Mouse (Mus musculus): ENCODE measurements around the gene Gipc2. TPM values are rescaled to one million over a fixed set of nuclear protein-coding genes. Genes with fewer than 3 reads are reported as not detected.

Gipc2 gene
- polyA plus RNA-seq, 1 experiment from 2014 or later, result 9.2 TPM

- Histone ChIP-seq H3K4me3 (no peak overlapping the region), H3K36me3 (peaks cover 29% of the 10 kb centered on the region), H3K27me3 (no peaks in the 10 kb centered on the region), H3K9ac (no peak overlapping the region), H3K27ac (no peak overlapping the region), H3K4me2 (no peak overlapping the region), H3K4me1 (replicated peaks) (no peaks in the 10 kb centered on the region), H3K9me3 (no peaks in the 10 kb centered on the region)
- WGBS, result 55% methylated on average over 9 of the region's 9 CpGs
- ATAC-seq (ENCODE audit: low FRiP score), result no peak
Measured at GRCm38 (mm10) chr3:152183522-152183921, 17.5 kb upstream of the Gipc2 start.

DNA sequence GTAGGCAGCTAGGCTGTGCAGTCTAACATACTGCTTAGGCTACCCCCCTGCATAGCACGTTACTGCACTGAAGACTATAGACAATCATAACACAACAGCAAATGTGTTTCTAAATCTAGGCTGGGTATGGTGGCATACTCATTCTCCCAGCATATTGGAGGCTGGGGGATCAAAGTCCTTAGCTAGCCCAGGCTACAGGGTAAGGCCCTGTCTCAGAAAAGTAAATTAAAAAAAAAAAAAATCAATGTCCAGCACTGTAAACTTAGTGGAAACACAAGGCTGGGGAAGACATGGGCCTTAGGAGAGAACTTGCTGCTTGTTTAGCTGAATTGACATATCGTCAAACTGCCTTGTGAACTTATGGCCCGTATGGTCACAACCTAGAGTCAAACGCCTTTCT is 14.6 kb upstream of the Gipc2 start:
- no peaks in the 10 kb centered on the region for H3K27me3 ChIP-seq
- H3K4me1 ChIP-seq (replicated peaks), result no peaks in the 10 kb centered on the region
- WGBS, result 92% methylated on average over 4 of the region's 4 CpGs
- no peak overlapping the region for H3K4me2 ChIP-seq
- H3K4me3 ChIP-seq, result no peak overlapping the region
- no peak overlapping the region for H3K27ac ChIP-seq
- H3K36me3 ChIP-seq, result peaks cover 22% of the 10 kb centered on the region
- H3K9ac ChIP-seq, result no peak overlapping the region
- H3K9me3 ChIP-seq, result no peaks in the 10 kb centered on the region
- no peak for ATAC-seq (ENCODE audit: low FRiP score)

GRCm38 (mm10) chr3:152179285-152179684 is 13.3 kb upstream of the Gipc2 start:
- Histone ChIP-seq H3K4me3 (no peak overlapping the region), H3K27me3 (no peaks in the 10 kb centered on the region)
- WGBS, result 43% methylated on average over 1 of the region's 1 CpGs

DNA sequence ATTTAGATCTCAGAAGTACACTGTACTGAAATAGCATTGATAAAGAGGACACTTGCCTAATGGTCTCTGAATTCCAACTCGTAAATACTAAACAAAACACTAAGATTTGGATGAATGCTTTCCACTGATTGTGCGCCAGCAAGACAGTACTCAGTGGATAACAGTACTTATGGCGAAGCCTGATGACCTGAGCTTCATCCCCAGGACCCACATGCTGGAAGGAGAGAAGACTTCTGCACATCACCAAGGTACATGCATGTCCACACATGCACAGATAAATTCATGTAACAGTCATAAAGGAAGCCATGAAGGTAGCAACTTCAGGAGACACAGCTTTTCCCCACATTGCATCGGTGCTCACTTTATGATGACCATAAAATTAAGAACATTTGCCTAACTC is 12.8 kb upstream of the Gipc2 start:
- Histone ChIP-seq H3K9me3 (no peaks in the 10 kb centered on the region), H3K4me3 (no peak overlapping the region), H3K27ac (no peak overlapping the region), H3K4me1 (replicated peaks) (no peaks in the 10 kb centered on the region), H3K4me2 (no peak overlapping the region), H3K36me3 (peaks cover 13% of the 10 kb centered on the region), H3K27me3 (no peaks in the 10 kb centered on the region), H3K9ac (no peak overlapping the region)
- 90% methylated on average over 4 of the region's 4 CpGs for WGBS
- ATAC-seq (ENCODE audit: low FRiP score), result no peak

More at GRCm38 (mm10) chr3:152179285-152179684, 13.3 kb upstream of the Gipc2 start:
- no peak overlapping the region for H3K27ac ChIP-seq
- peaks cover 13% of the 10 kb centered on the region for H3K36me3 ChIP-seq
- no peak overlapping the region for H3K4me2 ChIP-seq
- H3K9me3 ChIP-seq, result no peaks in the 10 kb centered on the region
- ATAC-seq (ENCODE audit: low FRiP score), result no peak
- no peaks in the 10 kb centered on the region for H3K4me1 ChIP-seq (replicated peaks)
- no peak overlapping the region for H3K9ac ChIP-seq

- Histone ChIP-seq H3K4me1 (replicated peaks) (peaks cover 2% of the 10 kb centered on the region), H3K36me3 (no peaks in the 10 kb centered on the region), H3K4me3 (no peak overlapping the region), H3K9ac (no peak overlapping the region), H3K9me3 (0 out of 2 replicates have a peak, but pooled peaks cover 7% of the 10 kb centered on the region), H3K4me2 (no peak overlapping the region), H3K27ac (no peak overlapping the region), H3K27me3 (no peaks in the 10 kb centered on the region)
- no peak for ATAC-seq (ENCODE audit: low FRiP score)
- WGBS, result 89% methylated on average over 7 of the region's 7 CpGs
Measured at GRCm38 (mm10) chr3:152172322-152172935, 6.4 kb upstream of the Gipc2 start.

DNA sequence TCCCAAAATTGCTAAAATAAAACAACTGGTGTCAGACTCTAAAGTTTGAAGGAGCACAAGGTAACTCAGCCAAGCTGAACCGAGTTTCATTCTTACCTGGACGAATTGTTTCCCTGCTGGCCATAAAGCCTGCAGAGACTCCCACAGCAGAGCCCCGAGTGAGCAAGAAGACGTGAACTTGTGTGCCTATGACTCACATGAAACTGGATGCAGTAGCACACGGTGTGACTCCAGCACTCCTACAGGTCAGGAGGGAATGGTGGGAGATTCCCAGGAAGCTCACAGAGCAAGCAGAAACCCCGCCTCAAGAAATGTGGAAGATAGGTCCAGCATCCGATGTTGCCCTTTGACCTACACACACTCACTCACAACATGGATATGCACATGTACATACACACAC is 5.8 kb upstream of the Gipc2 start:
- WGBS, result 80% methylated on average over 7 of the region's 7 CpGs
- H3K27me3 ChIP-seq, result no peaks in the 10 kb centered on the region
- no peak for ATAC-seq (ENCODE audit: low FRiP score)
- H3K9ac ChIP-seq, result no peak overlapping the region
- no peak overlapping the region for H3K4me3 ChIP-seq
- peaks cover 8% of the 10 kb centered on the region for H3K4me1 ChIP-seq (replicated peaks)
- no peak overlapping the region for H3K27ac ChIP-seq
- H3K9me3 ChIP-seq, result 0 out of 2 replicates have a peak, but pooled peaks cover 7% of the 10 kb centered on the region
- no peak overlapping the region for H3K4me2 ChIP-seq
- H3K36me3 ChIP-seq, result no peaks in the 10 kb centered on the region

DNA sequence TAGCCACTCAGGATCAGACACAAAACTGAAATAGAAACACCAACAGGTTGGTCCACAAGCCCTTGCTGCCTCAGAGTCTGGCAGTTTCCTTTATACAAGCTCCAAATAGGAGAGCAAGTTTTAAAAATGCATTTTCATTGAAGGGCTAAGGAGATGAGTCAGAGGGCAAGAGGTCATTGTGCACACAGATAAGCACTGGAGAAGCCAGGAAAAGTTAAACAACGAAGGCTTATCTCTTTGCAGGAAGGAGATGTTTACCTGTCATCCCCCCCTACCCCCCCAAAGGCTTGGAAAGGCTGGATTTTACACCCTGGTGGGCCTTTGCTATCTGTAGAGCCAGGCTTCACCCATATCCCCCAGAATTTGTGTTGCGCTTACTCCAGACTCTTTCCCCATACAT is 5.2 kb upstream of the Gipc2 start:
- ATAC-seq (ENCODE audit: low FRiP score), result no peak
- Histone ChIP-seq H3K4me1 (replicated peaks) (peaks cover 13% of the 10 kb centered on the region), H3K9ac (no peak overlapping the region), H3K9me3 (0 out of 2 replicates have a peak, but pooled peaks cover 7% of the 10 kb centered on the region), H3K4me3 (no peak overlapping the region), H3K4me2 (no peak overlapping the region), H3K27ac (no peak overlapping the region), H3K27me3 (no peaks in the 10 kb centered on the region), H3K36me3 (no peaks in the 10 kb centered on the region)
- WGBS, result 85% methylated on average over 2 of the region's 2 CpGs

- no peak overlapping the region for H3K9ac ChIP-seq
- no peak overlapping the region for H3K27ac ChIP-seq
- H3K4me2 ChIP-seq, result no peak overlapping the region
- H3K4me3 ChIP-seq, result no peak overlapping the region
- WGBS, result 56% methylated on average over 1 of the region's 1 CpGs
- peaks cover 21% of the 10 kb centered on the region for H3K4me1 ChIP-seq (replicated peaks)
- no peaks in the 10 kb centered on the region for H3K36me3 ChIP-seq
- H3K27me3 ChIP-seq, result peaks cover 3% of the 10 kb centered on the region; the same call in 1 of the 2 replicates
- no peak for ATAC-seq (ENCODE audit: low FRiP score)
- H3K9me3 ChIP-seq, result 0 out of 2 replicates have a peak, but pooled peaks cover 7% of the 10 kb centered on the region
Measured at GRCm38 (mm10) chr3:152170407-152170806, 4.4 kb upstream of the Gipc2 start.

DNA sequence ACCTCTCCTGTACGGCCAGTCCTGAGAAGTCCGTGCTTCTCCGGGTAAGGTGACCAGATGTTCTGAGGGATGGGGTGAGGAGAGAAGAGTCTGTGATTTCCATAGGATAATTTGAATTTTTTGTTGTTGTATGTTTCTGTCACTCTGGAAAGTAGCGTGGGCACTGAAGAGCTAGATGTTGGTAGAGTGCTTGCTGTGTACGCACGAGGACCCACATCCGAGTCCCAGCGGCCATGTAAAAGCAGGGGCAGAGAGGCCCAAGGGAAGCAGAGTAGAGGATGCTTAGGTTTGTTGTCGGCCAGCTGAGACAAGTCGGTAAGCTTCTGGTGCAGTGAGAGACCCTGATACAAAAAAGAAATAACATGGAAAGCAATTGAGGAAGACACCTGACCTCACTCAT is 2.0 kb upstream of the Gipc2 start:
- no peak for ATAC-seq (ENCODE audit: low FRiP score)
- Histone ChIP-seq H3K4me3 (no peak overlapping the region), H3K36me3 (no peaks in the 10 kb centered on the region), H3K4me1 (replicated peaks) (peaks cover 32% of the 10 kb centered on the region), H3K27ac (no peak overlapping the region), H3K4me2 (no peak overlapping the region), H3K9ac (no peak overlapping the region), H3K27me3 (peaks cover 14% of the 10 kb centered on the region), H3K9me3 (0 out of 2 replicates have a peak, but pooled peaks cover 7% of the 10 kb centered on the region)
- WGBS, result 95% methylated on average over 10 of the region's 10 CpGs

- H3K9ac ChIP-seq, result peak overlapping the region; percentile 61
- 0 out of 2 replicates have a peak, but pooled peaks cover 7% of the 10 kb centered on the region for H3K9me3 ChIP-seq
- H3K36me3 ChIP-seq, result no peaks in the 10 kb centered on the region
- peaks cover 14% of the 10 kb centered on the region for H3K27me3 ChIP-seq
- 9% methylated on average over 29 of the region's 29 CpGs for WGBS
- peaks cover 32% of the 10 kb centered on the region for H3K4me1 ChIP-seq (replicated peaks)
- peak overlapping the region; percentile 65 for H3K4me3 ChIP-seq
- H3K4me2 ChIP-seq, result peak overlapping the region; percentile 93
- ATAC-seq (ENCODE audit: low FRiP score), result peak; percentile 53
- H3K27ac ChIP-seq, result peak overlapping the region; percentile 80
Measured at GRCm38 (mm10) chr3:152166699-152167451, 845 bp upstream of the Gipc2 start.

- Histone ChIP-seq H3K4me1 (replicated peaks) (peaks cover 32% of the 10 kb centered on the region), H3K9me3 (0 out of 2 replicates have a peak, but pooled peaks cover 7% of the 10 kb centered on the region), H3K4me3 (peak overlapping the region; percentile 65), H3K27me3 (peaks cover 17% of the 10 kb centered on the region), H3K9ac (peak overlapping the region; percentile 82), H3K27ac (peak overlapping the region; percentile 80), H3K4me2 (peak overlapping the region; percentile 93), H3K36me3 (no peaks in the 10 kb centered on the region)
- peak; percentile 84 for ATAC-seq (ENCODE audit: low FRiP score)
- WGBS, result under 1% methylated on average over 53 of the region's 53 CpGs
Measured at GRCm38 (mm10) chr3:152165351-152166098, 505 bp downstream of the Gipc2 start.

- Histone ChIP-seq H3K4me1 (replicated peaks) (peaks cover 32% of the 10 kb centered on the region), H3K9ac (peak overlapping the region; percentile 82), H3K27me3 (peaks cover 17% of the 10 kb centered on the region), H3K9me3 (0 out of 2 replicates have a peak, but pooled peaks cover 7% of the 10 kb centered on the region), H3K27ac (0 out of 2 replicates have a peak overlapping the region, but pooled peaks have one; percentile 80), H3K4me3 (peak overlapping the region; percentile 65), H3K36me3 (no peaks in the 10 kb centered on the region), H3K4me2 (peak overlapping the region; percentile 93)
- ATAC-seq (ENCODE audit: low FRiP score), result no peak
- 28% methylated on average over 9 of the region's 9 CpGs for WGBS
Measured at GRCm38 (mm10) chr3:152165014-152165350, 1.0 kb downstream of the Gipc2 start.

Measured in hindbrain, embryonic 13.5 days (tissue).